Mouse (Mus musculus) Patski (cell line): ENCODE data around the gene Mios. TPM values are rescaled to one million over a fixed set of nuclear protein-coding genes. Genes with fewer than 3 reads are reported as not detected.

Experiments
- ATAC-seq: fragments of 100-300 bp; one replicate; pipeline ENCODE4 v1.8.0; 2021
- CTCF ChIA-PET: fragments of 350-600 bp; sonication (Branson Sonifier 250); formaldehyde crosslinking; loops from one replicate; lab custom pipeline; 2022; ENCODE audit warnings: inconsistent platforms; lab: Charles Lee
- POLR2A ChIA-PET: fragments of 350-600 bp; sonication (Branson Sonifier 250); formaldehyde crosslinking; loops from one replicate; lab custom pipeline; 2022; ENCODE audit warnings: antibody characterized with exemption, inconsistent platforms; lab: Charles Lee
- DNase-seq: peaks from one replicate; pipeline ENCODE4 v3.0.0-alpha.2; 2011; ENCODE audit warnings: low read depth, low spot score
- H3K27me3 ChIP-seq: fragments of 371-371 bp; one replicate; pipeline ENCODE4 v1.5.1; 2021
- CTCF ChIP-seq: fragments of 100-300 bp; IDR thresholded peaks from one replicate; pipeline ENCODE4 v1.5.1; 2021
- in situ Hi-C: fragments of 300-500 bp; cut with MboI; formaldehyde crosslinking; loops from 3 replicates; pipeline ENCODE4 v1.11.1; 2018; ENCODE audit warnings: low pct_unique_long_range_greater_than_20kb, mixed read lengths
- polyA plus RNA-seq: library from polyadenylated mRNA; unstranded; gene quantifications from one replicate; pipeline ENCODE4 v1.2.3, GENCODE M21; 2021

Mios gene
- polyA plus RNA-seq, 1 experiment from 2014 or later, result 9.9 TPM

GRCm38 (mm10) chr6:8276431-8276830, 67.4 kb downstream of the Mios start:
- CTCF ChIA-PET, result interaction anchor here (1.3 to 3.0 kb wide), 4 partner anchors 10 to 459 kb away, joined by 3 to 15 read pairs (median 6); no protein-coding TSS in a partner anchor
- in situ Hi-C loops, result loop anchor here (5.0 to 10.0 kb wide), 2 partner anchors 461 to 558 kb away; no protein-coding TSS in a partner anchor
- no peaks in the 10 kb centered on the region for H3K27me3 ChIP-seq
- POLR2A ChIA-PET, result interaction anchor here (1.1 kb wide), 1 partner anchor 15 kb away, joined by 3 read pairs; no protein-coding TSS in a partner anchor
- DNase-seq, result no peak
- no peak for ATAC-seq
- no peak for TF ChIP-seq CTCF

GRCm38 (mm10) chr6:8278426-8279002, 69.5 kb downstream of the Mios start:
- DNase-seq (no peak), ATAC-seq (no peak)
- peak; percentile 40 for TF ChIP-seq CTCF
- no peaks in the 10 kb centered on the region for H3K27me3 ChIP-seq
- CTCF ChIA-PET, result interaction anchor here (0.6 to 1.5 kb wide), 3 partner anchors 9 to 233 kb away, joined by 3 read pairs; no protein-coding TSS in a partner anchor
- in situ Hi-C loops, result loop anchor here (5.0 to 10.0 kb wide), 2 partner anchors 459 to 556 kb away; no protein-coding TSS in a partner anchor
- POLR2A ChIA-PET, result no interaction called here

- CTCF ChIA-PET, result interaction anchor here (1.7 kb wide), 1 partner anchor 8 kb away, joined by 4 read pairs; no protein-coding TSS in a partner anchor
- POLR2A ChIA-PET, result no interaction called here
- no peaks in the 10 kb centered on the region for H3K27me3 ChIP-seq
- DNase-seq (no peak), ATAC-seq (no peak)
- no peak for TF ChIP-seq CTCF
- in situ Hi-C loops, result no loop called here
Measured at GRCm38 (mm10) chr6:8283255-8283654, 74.2 kb downstream of the Mios start.

- in situ Hi-C loops, result no loop called here
- POLR2A ChIA-PET, result no interaction called here
- TF ChIP-seq CTCF, result no peak
- CTCF ChIA-PET, result interaction anchor here (3.1 kb wide), 1 partner anchor 10 kb away, joined by 15 read pairs; no protein-coding TSS in a partner anchor
- DNase-seq (no peak), ATAC-seq (no peak)
- no peaks in the 10 kb centered on the region for H3K27me3 ChIP-seq
Measured at GRCm38 (mm10) chr6:8285401-8285960, 76.5 kb downstream of the Mios start.

Other genes starting within 250 kb of the Mios start
- gene Col28a1, start 16.6 kb upstream of the Mios start, polyA plus RNA-seq, result not detected
- 52.2 TPM for gene Rpa3, start 50.0 kb downstream of the Mios start, polyA plus RNA-seq
- gene Umad1, start 50.1 kb downstream of the Mios start, polyA plus RNA-seq, result 8.9 TPM
- gene Gm45062, start 50.2 kb downstream of the Mios start, polyA plus RNA-seq, result 3.9 TPM